Mouse (Mus musculus) retina, adult 2 months (tissue): ENCODE data around the gene Kif22.

Source experiments
- DNase-seq: peaks from one replicate; pipeline ENCODE4 v3.0.0-alpha.2; 2012; ENCODE audit warnings: low read depth, low spot score

Gene Kif22

DNA sequence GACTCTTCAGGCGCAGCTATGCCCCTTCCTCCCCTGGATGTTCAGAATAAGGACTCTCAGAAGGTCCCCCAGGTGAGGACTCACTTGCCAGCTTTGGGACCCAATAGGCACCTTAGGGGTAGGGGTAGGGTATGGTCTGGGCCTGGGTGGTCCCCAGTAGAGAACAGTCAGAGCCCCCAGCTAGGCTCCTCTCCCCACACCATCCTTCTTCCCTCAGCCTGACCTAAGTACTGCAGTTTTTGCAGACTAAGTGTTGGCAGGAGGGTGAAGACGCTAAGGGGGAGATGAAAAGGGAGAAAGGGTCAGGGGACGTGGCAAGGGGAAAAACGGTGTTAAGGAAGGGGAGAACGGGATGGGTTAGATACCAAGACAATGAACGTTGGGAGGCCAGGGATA is 24.3 kb downstream of the Kif22 start:
- no peak for DNase-seq

DNA sequence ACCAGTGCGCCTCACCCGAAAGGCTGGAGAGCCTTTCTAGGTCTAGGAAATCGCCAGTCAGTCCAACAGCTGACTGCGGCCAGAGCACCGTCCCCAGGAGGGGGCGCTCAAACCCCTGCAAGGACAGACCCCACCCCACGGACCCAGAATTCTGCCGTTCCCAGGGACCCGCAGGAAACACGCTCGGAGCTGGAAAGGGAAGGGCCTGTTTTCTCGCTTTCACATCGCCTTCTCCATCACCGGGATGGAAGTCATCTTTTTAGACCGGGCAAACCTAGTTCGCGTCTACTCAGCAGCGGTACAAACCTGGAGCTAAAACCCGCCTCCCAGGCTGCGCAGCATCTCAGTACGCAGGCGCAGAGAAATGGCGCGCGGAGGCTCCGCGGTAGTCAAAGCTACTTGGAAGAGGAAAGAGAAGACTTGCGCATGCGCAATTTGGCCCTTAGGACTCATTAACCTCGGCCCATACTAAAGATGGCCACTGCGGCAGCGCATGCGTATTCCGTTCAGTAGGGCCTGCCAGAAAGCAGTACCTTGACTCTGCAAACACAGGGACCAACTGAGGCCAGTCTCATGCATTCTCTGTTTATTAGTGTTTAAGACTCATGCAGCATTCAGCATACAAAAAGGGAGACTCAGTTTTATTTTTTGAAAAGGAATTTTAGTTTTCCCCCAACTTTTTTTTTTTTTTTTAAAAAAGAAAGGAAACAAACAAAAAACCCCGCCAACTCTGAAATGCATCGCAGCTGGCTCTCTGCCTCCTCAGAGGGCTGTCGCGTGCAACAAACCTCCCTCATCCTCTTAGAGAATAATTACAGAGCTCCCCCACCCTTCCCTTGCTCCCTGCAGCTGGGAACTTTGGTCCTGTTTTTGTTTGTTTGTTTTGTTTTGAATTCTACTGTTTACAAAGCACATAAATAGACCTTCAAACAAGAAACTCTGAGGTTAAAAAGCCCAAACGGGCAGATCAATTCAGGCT is 25.0 kb downstream of the Kif22 start, which contains the start of gene Pagr1a:
Pagr1a (minus strand) TSS at position 382 of the 979 bp plus-strand sequence.
- peak; percentile 99 for DNase-seq

DNA sequence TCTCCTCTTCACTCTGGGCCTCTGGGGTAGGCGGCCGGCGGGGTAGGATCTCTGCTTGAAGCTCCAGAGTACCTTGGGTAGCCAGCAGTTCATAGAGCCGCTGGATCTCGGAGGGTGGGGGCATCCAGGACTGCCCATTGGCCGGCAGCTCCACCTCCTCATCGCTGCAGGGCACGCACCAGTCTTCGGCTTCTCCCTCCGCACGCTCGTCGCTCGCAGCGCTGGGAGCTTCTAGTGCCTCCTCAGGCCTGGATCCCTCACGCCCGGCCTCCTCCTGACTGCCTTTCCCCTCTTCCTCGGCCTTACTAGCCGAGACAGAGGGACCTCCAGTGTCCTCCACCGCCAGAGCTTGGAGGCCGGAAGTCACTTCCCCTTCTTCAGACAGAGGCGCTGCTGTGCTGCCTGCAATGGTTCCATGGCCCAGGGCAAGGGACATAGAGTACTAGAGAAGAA is 25.8 kb downstream of the Kif22 start:
- DNase-seq: no peak

DNA sequence TGATC is 26.0 kb downstream of the Kif22 start, which contains the start of gene Pagr1b:
Pagr1b (minus strand) TSS at position 4 of the 5 bp plus-strand sequence.
- no peak for DNase-seq

DNA sequence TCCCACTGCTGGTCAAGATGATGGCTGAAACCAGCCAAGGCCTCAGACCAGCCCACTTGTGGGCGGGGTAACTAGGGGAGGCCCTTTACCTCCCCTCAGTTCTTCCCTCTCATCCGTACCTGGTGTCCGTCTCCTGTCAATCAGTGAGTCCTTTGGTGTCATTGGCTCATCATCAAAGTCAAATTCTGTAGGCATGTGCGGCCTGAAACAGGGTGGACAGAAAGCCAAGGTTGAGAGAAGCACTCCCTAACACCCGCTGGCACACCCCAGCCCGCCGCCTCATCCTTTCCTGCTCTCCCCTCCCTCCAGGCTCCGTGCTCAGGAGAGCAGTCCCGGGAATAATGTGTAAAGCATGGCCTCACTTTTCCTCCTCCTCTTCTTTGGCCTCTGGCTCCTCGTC is 26.2 kb downstream of the Kif22 start:
- no peak for DNase-seq

DNA sequence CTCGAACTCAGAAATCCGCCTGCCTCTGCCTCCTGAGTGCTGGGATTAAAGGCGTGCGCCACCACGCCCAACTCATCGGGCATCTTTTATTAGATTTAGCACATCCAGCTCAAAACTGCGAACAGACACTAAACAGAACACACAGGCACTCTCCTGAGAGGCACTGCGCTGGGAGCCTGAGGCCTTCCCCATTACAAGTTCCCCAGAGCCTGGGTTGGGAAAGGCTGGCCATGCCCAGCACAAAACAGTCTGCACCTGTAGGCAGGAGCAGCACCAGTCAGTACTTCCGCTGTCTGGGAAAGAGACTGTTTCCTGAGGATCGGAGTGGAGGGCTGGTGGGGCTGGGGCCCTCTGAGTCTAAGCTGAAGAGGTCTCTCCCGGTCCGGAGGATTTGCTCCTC is 27.3 kb downstream of the Kif22 start:
- no peak for DNase-seq

DNA sequence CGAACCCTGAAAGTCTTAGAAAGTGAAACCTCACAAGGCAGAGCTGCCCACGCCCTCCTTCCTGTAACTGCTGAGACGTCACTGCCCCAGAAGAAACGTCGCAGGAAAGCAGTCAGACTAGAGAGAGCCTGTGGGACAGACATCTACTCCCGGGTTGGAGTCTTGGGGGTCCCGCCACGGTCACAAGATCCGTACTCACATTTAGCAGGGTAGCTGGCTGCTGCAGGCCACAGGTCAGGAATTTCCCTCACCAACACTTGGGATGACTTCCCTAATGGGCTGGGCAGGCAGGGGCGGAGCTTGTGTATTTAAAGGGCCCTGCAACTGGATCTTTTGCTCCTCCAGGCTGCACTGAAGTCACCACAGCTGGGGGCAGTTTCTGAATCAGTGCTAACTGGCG is 28.0 kb downstream of the Kif22 start, which contains the start of gene Mvp:
Mvp (minus strand) TSS at position 302 of the 400 bp plus-strand sequence.
- DNase-seq: no peak

DNA sequence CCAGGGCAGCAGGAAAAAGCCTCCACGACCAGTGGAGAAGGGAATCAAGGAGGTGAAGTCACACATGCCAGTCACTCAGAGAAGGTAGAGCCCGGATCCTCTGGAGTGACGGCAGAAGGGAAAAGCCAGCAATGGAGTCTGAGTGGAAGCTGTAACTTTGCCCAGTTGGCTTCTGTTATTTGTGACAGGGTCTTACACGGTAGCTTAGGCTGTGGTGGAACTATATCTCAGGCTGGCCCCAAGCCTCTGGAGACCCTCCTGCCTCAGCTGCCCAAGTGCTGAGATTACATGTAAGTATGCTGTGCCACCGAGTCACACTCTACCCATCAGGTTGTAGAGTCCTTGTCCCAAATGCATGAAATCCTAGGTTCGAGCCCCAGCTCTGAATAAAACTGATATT is 28.9 kb downstream of the Kif22 start:
- DNase-seq: no peak

DNA sequence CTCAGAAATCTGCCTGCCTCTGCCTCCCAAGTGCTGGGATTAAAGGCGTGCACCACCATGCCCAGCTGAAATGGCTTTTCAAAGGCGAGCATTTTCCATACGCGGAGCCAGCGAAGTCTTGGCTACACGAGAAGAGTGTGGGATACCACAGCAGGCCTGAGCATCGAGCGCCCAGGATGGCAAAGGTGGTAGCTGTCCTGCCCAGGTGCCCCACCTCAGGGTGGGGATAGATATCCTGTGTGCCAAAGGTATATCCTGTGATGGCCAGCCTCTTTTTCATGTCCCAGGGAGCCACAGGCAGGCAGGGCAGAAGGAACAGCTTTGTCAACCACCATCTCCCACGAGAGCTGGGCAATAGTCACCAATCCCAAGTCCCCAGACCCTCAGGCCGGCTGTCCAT is 29.4 kb downstream of the Kif22 start:
- DNase-seq: no peak

DNA sequence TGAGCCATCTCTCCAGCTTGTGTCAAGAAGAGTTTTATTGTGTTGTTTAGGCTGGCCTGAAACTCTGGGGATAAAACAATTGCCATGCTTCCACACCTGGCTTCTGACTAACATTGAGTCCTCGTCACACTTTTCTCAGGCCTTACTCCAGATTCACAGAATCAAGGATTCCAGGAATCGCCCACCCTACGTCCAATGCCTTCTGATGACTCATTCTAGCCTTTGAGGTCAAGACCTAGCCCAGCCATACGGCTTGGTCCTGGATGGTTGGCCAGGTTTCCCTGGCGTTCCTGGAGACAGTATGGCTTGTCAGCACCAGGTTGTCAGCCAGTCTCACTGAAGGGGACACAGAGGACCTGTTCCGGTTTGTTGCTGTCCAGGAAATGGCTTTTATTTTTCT is 29.9 kb downstream of the Kif22 start:
- DNase-seq: no peak

DNA sequence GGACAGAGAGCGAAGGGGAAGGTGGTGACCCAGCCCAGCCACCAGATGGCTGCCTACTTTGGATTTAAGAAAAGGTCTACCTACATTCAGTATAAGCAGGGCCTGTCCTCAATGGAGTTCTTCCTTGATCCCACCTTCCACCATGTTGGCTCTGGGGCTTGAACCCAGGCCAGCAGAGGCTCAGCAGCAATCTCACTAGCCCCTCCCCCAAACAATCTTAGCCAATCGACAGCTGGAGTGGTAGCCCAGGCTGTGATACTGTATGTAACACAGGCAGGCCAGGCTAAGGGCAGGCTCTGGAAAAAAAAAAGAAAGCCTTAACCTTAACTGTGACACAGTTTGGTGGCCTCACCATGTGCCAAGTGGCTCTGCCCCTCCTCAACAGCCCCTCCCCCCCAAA is 30.6 kb downstream of the Kif22 start:
- DNase-seq: no peak

DNA sequence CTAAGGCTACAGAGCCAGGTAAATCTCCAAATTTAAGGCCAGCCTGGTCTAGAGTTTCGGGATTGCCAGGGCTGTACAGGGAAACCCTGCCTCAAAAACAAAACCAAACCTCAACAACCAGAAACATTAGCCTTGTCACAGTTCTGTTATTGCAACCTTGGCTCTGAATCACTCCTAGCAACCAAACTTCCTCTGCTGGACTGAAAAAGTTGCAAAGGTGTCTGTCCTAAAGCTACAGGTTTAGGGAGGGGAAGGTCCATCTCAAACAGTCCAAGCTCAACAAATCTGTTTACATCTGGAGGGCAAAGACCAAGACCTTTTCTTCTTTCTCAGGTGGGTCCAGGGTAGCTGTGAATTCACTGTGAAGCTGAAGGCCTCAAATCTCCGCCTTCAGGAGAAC is 31.2 kb downstream of the Kif22 start:
- DNase-seq: no peak

DNA sequence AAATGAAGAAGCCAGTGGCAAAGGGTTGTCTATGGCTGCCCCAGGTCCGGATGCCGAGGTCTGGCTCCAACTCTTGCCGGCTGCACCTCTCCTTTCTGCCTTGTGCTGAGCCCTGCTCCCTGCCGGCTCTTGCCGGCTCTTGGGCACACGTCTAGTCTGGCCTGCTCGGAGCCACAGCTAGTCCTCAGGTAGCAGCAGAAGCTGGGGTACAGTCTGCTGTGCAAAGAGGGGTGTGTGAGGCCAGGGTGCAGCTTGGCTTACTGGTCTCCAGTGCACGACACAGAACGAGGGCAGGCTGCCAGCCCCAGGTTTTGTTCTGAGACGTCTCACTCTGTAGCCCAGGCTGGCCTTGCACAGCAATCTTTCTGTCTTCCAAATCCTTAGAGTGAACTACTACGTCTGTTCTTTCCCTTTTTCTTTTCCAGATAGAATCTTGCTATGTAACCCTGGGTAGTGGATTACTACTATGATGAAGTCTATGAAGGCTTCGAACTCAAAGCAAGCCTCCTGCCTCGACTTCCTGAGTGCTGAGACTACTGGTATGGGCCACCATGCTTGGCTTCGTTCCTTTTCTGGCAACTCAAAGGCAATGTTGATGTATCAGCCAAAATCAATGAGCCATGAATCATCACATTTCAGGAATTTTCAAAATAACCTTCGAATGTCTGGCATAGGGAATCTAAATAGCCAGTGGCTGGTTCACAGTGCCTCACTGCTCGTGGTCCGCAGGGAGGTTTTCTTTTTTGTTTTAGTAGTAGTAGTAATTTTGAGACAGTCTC is 32.8 kb downstream of the Kif22 start:
- DNase-seq: no peak

DNA sequence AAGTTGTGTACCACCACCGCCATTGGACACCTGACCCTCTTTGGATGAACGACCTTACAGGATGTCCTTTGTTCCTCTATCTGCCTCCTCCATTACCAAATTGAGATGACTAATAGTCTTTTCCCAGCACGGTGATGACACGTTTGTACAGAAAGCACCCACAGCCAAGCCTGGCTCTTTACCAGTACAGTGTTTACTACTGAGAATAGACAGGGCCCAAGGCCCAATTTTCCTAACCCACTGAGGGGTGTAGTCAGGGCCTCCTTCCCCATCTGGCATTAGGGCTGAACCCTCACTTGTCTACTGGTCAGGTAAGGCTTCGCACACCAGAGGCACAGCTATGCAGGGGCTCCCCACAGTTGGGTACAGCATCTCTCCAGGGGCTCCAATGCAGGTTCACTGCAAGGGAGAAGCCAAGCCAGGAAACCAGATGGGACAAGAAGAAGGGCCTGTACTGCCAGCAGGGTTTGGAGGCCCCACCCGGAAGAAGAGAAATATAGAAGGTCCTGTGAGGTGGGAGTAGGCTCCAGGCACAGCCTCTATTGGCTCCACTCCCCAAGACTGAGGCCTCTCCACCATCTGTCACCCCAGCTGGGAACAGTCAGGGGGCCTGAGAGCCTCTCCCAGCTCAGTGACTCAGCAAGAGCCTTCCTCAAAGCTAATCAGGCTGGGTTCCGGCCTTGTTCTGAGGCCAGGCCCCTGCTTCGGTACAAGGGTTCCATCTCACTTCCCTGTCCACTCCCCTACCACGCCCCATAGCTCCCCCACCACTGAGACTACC is 33.8 kb downstream of the Kif22 start:
- DNase-seq: no peak

DNA sequence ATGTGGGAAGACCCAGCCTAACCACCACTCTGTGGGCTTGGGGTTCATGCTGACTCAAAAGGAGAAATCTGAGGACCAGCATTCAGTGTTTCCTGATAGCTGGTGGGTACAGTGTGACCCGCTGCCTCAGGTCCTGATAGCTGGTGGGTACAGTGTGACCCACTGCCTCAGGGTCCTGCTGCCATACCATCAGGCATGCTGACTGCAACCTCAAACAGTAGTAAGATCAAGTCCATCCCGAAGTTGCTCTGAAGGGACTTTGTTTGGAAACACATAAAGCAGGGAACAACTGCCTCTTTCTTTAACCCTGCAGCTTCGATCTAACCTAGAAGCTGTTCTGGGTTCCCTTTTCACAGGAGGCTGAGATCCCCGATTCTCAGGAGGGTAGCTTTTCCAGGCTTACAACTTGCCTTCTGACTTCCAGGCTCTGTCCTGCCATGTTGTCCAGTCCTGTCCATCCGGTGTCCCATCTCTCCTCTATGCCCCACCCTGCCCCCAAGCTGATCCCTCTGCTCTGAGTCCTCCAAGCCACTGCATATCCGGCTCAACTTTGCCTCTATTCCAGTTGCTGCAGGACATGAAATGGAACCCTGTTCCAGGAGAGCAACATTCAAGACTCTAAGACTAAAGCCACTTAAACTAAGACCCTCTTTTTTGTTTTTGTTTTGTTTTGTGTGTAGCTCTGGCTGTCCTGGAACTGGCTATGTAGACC is 34.8 kb downstream of the Kif22 start:
- no peak for DNase-seq

DNA sequence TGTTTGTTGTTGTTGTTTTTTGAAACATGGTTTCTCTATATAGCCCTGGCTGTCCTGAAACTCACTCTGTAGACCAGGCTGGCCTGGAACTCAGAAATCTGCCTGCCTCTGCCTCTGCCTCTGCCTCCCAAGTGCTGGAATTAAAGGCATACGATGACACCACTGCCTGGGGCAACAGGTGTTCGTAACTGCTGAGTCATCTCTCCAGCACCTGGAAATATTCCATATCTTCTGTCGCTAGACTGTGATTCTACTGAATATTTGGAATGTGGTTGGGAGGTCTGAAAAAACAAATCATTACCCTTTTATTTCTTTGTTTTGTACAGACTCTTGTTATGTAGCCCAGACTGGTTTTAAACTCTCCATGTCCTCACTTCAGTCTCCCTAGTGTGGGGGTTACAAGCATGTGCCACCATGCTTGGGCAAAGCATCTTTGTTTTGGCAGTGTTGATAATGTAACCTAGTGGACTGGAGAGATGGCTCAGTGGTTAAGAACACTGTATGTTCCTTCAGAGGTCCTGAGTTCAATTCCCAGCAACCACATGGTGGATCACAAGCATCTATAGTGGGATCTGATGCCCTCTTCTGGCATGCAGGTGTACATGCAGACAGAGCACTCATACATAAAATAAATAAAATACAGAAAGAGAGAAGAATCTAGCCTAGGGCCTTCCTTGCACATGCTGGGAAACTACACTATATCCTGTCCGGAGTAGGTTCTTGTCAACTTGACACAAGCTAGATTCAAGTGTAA is 38.0 kb downstream of the Kif22 start:
- DNase-seq: no peak

DNA sequence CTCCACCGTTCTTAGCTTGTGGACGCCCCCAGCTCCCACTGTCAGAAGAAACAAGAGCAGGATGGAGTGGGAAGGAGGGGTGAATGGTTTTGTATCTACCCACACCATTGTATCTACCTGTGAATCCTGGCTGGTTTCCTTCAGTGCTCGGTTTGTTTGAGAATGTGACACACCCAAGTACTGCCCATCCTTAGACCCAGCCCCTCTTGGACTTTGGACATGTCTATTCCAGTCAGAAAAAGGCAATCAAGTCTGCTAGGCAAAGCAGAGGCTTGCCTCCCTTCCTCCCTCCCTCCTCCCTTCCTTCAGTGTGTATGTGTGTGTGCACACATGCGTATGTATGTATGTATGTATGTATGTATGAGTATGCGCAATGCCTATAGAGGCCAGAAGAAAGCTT is 38.7 kb downstream of the Kif22 start:
- DNase-seq: no peak

DNA sequence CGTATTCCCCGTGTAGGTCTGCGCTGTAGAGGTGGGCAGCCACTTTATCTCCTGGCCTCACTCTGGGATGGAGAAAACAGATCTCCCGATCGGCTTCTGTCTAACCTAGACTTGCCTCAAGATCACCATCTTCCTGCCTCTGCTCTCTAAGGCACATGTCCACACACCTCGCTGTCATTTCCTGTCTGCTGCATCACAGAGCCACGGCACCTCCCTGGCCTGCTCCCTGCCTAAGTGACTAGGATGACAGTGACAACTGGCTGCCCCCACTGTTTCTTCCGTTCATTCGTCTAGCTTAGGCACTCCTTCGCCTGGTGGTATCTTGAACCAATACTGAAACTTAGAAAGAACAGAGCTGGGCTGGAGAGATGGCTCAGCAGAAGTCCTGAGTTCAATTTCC is 42.7 kb downstream of the Kif22 start:
- no peak for DNase-seq

DNA sequence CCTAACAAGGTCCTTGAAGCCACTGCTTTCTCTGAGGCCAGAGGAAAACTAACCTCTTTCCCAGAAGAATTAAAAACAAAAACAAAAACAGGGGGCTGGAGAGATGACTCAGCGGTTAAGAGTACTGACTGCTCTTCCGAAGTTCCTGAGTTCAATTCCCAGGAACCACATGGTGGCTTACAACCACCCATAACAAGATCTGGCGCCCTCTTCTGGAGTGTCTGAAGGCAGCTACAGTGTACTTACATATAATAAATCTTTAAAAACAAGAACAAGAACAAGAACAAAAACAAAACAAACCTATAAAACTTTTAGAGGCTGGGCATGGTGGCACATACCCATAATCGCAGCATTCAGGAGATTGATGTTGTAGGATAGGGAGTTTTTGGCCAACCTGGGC is 45.8 kb downstream of the Kif22 start:
- DNase-seq: no peak

DNA sequence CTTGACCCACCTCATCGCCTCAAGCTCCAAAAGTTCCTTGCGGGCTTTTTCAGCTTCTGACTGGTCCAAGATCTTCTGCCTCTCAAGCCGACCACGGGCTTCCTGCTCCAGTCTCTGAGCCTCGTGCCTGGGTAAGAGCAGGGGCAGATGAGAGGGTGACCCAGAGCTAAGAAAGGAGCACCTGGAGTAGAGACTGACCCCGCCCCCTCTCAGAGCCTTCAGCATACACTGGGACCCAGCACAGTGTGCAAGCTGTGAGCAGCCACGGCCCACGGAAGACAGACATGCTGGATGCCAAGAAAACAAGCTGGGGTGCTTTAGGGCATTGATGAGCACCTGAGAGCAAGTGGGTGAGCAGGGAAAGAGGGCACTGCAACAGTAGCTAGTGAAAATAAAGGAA is 53.5 kb downstream of the Kif22 start:
- DNase-seq: no peak

DNA sequence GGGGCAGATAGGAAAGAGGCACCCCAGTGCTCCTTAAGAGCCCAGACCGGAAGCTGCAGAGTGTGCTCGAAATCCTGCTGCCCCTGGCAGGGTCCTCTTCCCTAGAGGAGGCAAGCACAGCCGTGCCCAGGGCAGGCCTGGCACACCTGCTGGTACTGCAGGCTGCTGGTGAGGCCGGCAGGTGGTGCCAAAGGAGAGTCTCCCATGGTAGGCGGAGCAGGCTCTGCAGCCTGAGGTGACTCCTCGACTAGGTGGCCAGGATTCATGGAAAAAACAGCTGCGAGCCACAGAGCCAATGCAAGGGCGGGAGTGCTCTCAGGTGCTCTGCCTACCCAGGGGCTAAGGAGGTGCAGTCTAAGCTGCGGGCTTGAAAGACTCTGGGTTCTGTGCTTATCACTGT is 56.0 kb downstream of the Kif22 start:
- no peak for DNase-seq
